Mouse (Mus musculus) liver, adult 2 months (tissue): ENCODE data around the gene Nsmf.
A peak's percentile ranks its signal among the peaks of the same experiment; 100 is the strongest.

Source experiments
- CTCF ChIP-seq: fragments of 200-500 bp; IDR thresholded peaks from 2 replicates; pipeline ENCODE4 v1.5.1; 2011; ENCODE audit warnings: low read depth, low read length, control low read depth
- POLR2A ChIP-seq: fragments of 200-500 bp; IDR thresholded peaks from 2 replicates; pipeline ENCODE4 v1.6.1; 2011; ENCODE audit warnings: low read length, control low read depth; ENCODE audit not compliant: insufficient read depth; ENCODE audit errors: extremely low read depth

DNA sequence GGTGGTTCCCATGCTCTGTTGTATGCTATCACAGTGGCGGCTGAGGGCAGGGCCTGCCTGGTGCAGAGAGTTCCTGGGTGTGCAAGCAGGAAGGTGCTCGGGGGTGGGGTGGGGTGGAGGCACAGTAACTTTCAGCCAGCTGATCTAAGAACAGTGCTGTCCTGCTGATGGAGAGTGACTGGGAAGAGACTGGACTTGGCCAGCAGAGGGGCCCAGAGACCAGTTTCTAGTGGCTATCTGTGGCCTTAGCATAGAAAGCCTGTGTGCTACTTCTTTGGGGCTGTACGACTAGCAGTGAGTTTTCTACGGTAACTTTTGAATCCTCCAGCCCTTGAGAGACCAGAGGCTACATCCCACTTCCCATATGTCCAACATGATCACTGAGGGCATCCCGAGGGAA lies 44.8 kb downstream of the Nsmf start:
- TF ChIP-seq CTCF (peak; percentile 74), POLR2A (no peak)
